Mouse (Mus musculus): Measurements from ENCODE around the gene Cenpl. TPM values are rescaled to one million over a fixed set of nuclear protein-coding genes. Genes with fewer than 3 reads are reported as not detected.
A peak's percentile ranks its signal among the peaks of the same experiment; 100 is the strongest.

Cenpl gene
- polyA plus RNA-seq, 1 experiment from 2014 or later: 25.5 TPM

DNA sequence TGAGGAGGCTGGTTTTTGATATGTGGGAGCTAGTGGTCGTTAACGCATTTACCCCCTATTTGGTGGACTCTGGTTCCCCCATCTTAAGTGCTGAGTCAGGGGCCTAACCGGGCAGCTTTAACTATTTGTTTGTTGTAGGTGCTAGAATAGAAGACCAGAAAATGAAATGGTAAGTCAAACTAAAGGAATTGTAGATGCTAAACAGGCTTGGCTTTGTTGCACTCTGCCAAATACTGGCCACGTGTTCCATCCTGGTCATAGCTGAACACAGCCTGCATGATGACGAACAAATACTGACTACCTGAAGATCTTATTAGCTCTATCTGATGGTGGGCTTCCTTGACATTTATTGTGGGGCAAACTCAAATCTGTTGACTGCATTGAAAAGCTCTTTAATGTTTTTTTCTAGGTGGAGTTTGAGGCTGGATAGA is 34.1 kb upstream of the Cenpl start:
- peaks cover 4% of the 10 kb centered on the region; the same call in 1 of the 2 replicates for H3K4me1 ChIP-seq
- H3K36me3 ChIP-seq: peaks cover 50% of the 10 kb centered on the region
- 3% methylated on average over 5 of the region's 5 CpGs for WGBS
- H3K27ac ChIP-seq: peak overlapping the region; percentile 98
- H3K4me3 ChIP-seq: peak overlapping the region; percentile 80
- DNase-seq (ENCODE audit: low spot score): no peak
- H3K9me3 ChIP-seq: no peaks in the 10 kb centered on the region
- no peaks in the 10 kb centered on the region for H3K27me3 ChIP-seq (ENCODE audit: insufficient read depth, poor library complexity, severe bottlenecking)

DNA sequence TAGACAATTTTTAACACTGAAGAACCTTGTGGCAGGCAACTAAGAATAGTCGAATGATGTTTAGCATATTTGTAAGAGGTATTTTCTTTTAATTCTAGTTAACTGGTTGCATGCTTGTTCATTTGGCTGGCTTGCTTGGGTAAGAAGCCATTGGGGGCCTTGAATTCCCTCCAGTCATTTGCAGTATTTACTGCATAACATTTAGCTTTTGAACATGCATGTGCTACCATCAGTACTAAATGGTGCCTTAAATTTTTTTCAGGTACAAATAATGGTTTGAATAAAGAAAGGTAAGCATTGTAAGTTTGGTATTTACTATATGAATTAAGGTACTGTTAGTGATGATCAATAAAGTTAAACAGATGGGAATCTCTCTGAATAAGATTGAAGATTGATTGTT is 33.5 kb upstream of the Cenpl start:
- Histone ChIP-seq H3K27me3 (ENCODE audit: insufficient read depth, poor library complexity, severe bottlenecking) (no peaks in the 10 kb centered on the region), H3K36me3 (peaks cover 48% of the 10 kb centered on the region), H3K4me3 (peak overlapping the region; percentile 80), H3K27ac (peak overlapping the region; percentile 98), H3K9me3 (no peaks in the 10 kb centered on the region), H3K4me1 (peaks cover 4% of the 10 kb centered on the region; the same call in 1 of the 2 replicates)
- WGBS: 4% methylated on average over 1 of the region's 1 CpGs
- no peak for DNase-seq (ENCODE audit: low spot score)

GRCm38 (mm10) chr1:161037599-161037998 is 32.9 kb upstream of the Cenpl start:
- Histone ChIP-seq H3K36me3 (peaks cover 46% of the 10 kb centered on the region), H3K4me1 (peaks cover 4% of the 10 kb centered on the region; the same call in 1 of the 2 replicates), H3K27me3 (ENCODE audit: insufficient read depth, poor library complexity, severe bottlenecking) (no peaks in the 10 kb centered on the region), H3K9me3 (no peaks in the 10 kb centered on the region), H3K27ac (peak overlapping the region; percentile 98; the same call in 1 of the 2 replicates), H3K4me3 (peak overlapping the region; percentile 80)
- WGBS: 34% methylated on average over 3 of the region's 3 CpGs
- no peak for DNase-seq (ENCODE audit: low spot score)

DNA sequence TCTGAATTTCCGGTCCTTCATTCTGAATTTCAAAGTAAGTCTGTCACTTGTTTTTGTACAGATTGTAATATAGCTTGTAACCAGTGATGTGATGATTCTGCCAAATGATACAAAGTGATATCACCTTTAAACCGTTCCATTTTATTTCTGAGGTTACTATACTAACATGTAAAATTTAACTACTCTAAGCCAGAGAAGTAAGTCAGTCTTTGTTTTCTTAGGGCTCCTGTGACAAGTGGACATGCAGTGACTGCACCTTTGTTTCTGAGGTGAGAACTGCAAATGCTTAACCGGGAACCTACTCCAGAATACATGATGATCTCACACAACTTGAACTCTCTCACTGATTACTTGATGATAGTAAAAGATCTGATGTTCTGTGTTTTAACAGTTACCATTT is 32.5 kb upstream of the Cenpl start:
- H3K27me3 ChIP-seq (ENCODE audit: insufficient read depth, poor library complexity, severe bottlenecking): no peaks in the 10 kb centered on the region
- H3K4me1 ChIP-seq: peaks cover 4% of the 10 kb centered on the region; the same call in 1 of the 2 replicates
- H3K36me3 ChIP-seq: peaks cover 46% of the 10 kb centered on the region
- H3K4me3 ChIP-seq: peak overlapping the region; percentile 80
- no peaks in the 10 kb centered on the region for H3K9me3 ChIP-seq
- no peak overlapping the region; the same call in 1 of the 2 replicates for H3K27ac ChIP-seq
- no peak for DNase-seq (ENCODE audit: low spot score)
- WGBS: 57% methylated on average over 3 of the region's 3 CpGs

DNA sequence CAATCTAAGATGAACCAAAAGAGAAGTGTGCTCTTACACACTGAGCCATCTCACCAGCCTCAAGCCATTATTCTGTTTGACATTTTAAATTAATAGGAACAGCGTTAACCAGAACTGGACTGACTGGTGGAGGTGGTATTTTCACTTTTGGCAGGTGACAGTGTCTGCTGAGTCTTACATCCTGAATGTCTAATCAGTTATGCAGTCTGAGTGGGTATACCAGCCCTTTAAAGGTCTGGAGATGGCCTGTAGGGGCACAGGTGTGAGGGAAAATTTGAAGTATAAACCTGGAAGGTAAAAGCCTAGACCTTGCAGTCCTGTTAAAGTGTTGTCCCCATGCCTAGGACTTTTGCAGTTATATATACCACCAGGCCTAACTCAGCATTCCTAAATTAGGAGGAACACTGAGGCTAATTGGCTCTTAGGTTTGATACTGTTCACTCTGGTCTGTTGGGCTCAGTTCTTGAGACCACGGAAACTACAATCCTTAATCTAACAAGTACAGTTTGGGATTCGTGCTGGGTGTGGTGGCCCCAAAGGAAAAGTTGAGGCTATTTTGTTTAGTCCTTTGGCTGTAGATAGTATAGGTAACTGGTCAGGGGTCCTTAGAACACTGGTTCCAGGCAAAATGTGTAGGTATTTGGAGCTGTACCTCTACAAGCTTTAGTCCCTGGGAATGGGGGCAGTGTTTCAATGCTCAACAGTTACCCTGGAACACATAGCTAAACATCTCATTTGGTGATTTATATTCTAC is 31.4 kb upstream of the Cenpl start:
- 14% methylated on average over 3 of the region's 3 CpGs for WGBS
- no peak for DNase-seq (ENCODE audit: low spot score)
- Histone ChIP-seq H3K4me3 (no peak overlapping the region), H3K36me3 (peaks cover 48% of the 10 kb centered on the region), H3K27me3 (ENCODE audit: insufficient read depth, poor library complexity, severe bottlenecking) (no peaks in the 10 kb centered on the region), H3K27ac (no peak overlapping the region), H3K4me1 (no peaks in the 10 kb centered on the region), H3K9me3 (no peaks in the 10 kb centered on the region)

- Histone ChIP-seq H3K27ac (peak overlapping the region; percentile 53; the same call in 1 of the 2 replicates), H3K4me1 (no peaks in the 10 kb centered on the region), H3K4me3 (no peak overlapping the region), H3K9me3 (no peaks in the 10 kb centered on the region), H3K27me3 (ENCODE audit: insufficient read depth, poor library complexity, severe bottlenecking) (no peaks in the 10 kb centered on the region), H3K36me3 (peaks cover 55% of the 10 kb centered on the region)
- 14% methylated on average over 3 of the region's 3 CpGs for WGBS
- DNase-seq (ENCODE audit: low spot score): peak; percentile 80
These were observed 30.6 kb upstream of the Cenpl start for GRCm38 (mm10) chr1:161039741-161040425.

- Histone ChIP-seq H3K36me3 (peaks cover 60% of the 10 kb centered on the region), H3K4me3 (no peak overlapping the region), H3K27me3 (ENCODE audit: insufficient read depth, poor library complexity, severe bottlenecking) (no peaks in the 10 kb centered on the region), H3K4me1 (no peaks in the 10 kb centered on the region), H3K27ac (no peak overlapping the region), H3K9me3 (no peaks in the 10 kb centered on the region)
- no peak for DNase-seq (ENCODE audit: low spot score)
- 47% methylated on average over 1 of the region's 1 CpGs for WGBS
These were observed 30.1 kb upstream of the Cenpl start for GRCm38 (mm10) chr1:161040426-161040770.

GRCm38 (mm10) chr1:161040855-161041254 is 29.7 kb upstream of the Cenpl start:
- H3K4me3 ChIP-seq: no peak overlapping the region
- H3K27me3 ChIP-seq (ENCODE audit: insufficient read depth, poor library complexity, severe bottlenecking): no peaks in the 10 kb centered on the region
- H3K36me3 ChIP-seq: peaks cover 61% of the 10 kb centered on the region
- no peak for DNase-seq (ENCODE audit: low spot score)
- H3K9me3 ChIP-seq: no peaks in the 10 kb centered on the region
- no peaks in the 10 kb centered on the region for H3K4me1 ChIP-seq
- no peak overlapping the region for H3K27ac ChIP-seq

DNA sequence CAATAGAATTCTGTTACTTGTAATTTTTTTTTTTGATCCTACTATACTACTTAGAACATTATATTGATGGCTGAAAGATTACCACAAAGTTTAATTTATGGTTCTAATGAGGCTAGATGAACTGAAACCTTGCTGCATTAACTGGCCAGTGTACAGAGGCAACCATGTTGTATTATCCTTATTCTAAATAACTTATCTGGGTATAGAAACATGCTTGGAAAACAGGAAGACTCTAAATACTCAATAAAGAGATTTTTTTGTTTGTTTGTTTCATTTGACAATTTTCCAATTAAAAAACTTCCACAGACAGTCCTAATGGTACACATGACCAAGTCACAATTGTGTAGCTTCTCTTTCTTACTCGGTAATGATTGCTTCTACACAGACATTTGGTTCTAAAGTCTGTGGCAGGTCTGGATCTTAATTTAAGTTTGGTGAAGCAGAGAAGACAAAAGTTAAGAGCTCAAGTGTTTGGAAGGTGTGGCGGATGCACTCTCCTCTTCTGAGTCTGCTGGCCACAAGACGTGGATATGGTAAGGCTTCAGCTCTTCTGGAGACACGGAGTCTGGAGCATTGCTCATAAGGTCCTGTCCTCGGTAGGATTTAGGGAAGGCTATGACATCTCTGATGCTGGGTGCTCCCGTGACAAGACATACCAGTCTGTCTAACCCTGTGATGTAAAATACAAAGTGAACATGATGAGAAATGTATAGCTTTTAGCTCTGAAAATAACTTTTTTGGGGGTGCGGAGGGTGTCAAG is 29.1 kb upstream of the Cenpl start:
- H3K27me3 ChIP-seq (ENCODE audit: insufficient read depth, poor library complexity, severe bottlenecking): no peaks in the 10 kb centered on the region
- no peaks in the 10 kb centered on the region for H3K9me3 ChIP-seq
- H3K27ac ChIP-seq: no peak overlapping the region
- no peak for DNase-seq (ENCODE audit: low spot score)
- peaks cover 61% of the 10 kb centered on the region for H3K36me3 ChIP-seq
- H3K4me3 ChIP-seq: no peak overlapping the region
- WGBS: 87% methylated on average over 7 of the region's 7 CpGs
- H3K4me1 ChIP-seq: no peaks in the 10 kb centered on the region

GRCm38 (mm10) chr1:161046972-161047371 is 23.5 kb upstream of the Cenpl start:
- Histone ChIP-seq H3K4me1 (no peaks in the 10 kb centered on the region), H3K27ac (no peak overlapping the region), H3K4me3 (no peak overlapping the region), H3K27me3 (ENCODE audit: insufficient read depth, poor library complexity, severe bottlenecking) (no peaks in the 10 kb centered on the region), H3K9me3 (no peaks in the 10 kb centered on the region), H3K36me3 (peaks cover 54% of the 10 kb centered on the region)
- WGBS: 68% methylated on average over 3 of the region's 3 CpGs
- no peak for DNase-seq (ENCODE audit: low spot score)

DNA sequence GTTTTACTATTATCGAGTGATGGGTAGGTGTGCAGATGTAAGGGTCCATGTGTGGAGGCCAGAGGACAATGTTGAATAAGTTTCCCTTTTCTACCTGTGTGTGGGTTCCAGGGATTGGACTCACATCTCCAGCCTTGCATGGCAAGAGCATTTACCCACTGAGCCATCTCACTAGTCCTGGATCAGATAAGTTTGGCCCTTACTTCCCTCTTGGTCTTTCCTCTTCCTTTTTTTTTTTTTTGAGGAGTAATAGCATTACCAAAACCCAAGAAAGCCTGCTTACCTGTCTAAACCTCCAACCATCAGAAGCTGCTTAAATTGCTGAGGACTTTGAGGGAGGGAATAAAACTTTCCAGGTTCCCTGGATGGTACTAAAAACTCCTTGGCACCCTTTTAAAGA is 13.3 kb upstream of the Cenpl start:
- DNase-seq (ENCODE audit: low spot score): no peak
- Histone ChIP-seq H3K27ac (no peak overlapping the region), H3K36me3 (peaks cover 47% of the 10 kb centered on the region), H3K4me3 (no peak overlapping the region), H3K4me1 (no peaks in the 10 kb centered on the region), H3K27me3 (ENCODE audit: insufficient read depth, poor library complexity, severe bottlenecking) (no peaks in the 10 kb centered on the region), H3K9me3 (no peaks in the 10 kb centered on the region)
- WGBS: 95% methylated on average over 1 of the region's 1 CpGs

- Histone ChIP-seq H3K27ac (no peak overlapping the region), H3K4me1 (no peaks in the 10 kb centered on the region), H3K9me3 (no peaks in the 10 kb centered on the region), H3K27me3 (ENCODE audit: insufficient read depth, poor library complexity, severe bottlenecking) (no peaks in the 10 kb centered on the region), H3K4me3 (no peak overlapping the region), H3K36me3 (peaks cover 21% of the 10 kb centered on the region)
- no peak for DNase-seq (ENCODE audit: low spot score)
- 82% methylated on average over 1 of the region's 1 CpGs for WGBS
These were observed 7.2 kb upstream of the Cenpl start for GRCm38 (mm10) chr1:161063351-161063750.

- Histone ChIP-seq H3K36me3 (peaks cover 12% of the 10 kb centered on the region), H3K27ac (peak overlapping the region; percentile 94), H3K9me3 (no peaks in the 10 kb centered on the region), H3K27me3 (ENCODE audit: insufficient read depth, poor library complexity, severe bottlenecking) (no peaks in the 10 kb centered on the region), H3K4me3 (peak overlapping the region; percentile 84), H3K4me1 (peaks cover 27% of the 10 kb centered on the region)
- DNase-seq (ENCODE audit: low spot score): no peak
- WGBS: under 1% methylated on average over 12 of the region's 12 CpGs
These were observed 733 bp downstream of the Cenpl start for GRCm38 (mm10) chr1:161071272-161071620.

Data from heart, embryonic 10.5 days (tissue).